In the genomic region with DNA sequence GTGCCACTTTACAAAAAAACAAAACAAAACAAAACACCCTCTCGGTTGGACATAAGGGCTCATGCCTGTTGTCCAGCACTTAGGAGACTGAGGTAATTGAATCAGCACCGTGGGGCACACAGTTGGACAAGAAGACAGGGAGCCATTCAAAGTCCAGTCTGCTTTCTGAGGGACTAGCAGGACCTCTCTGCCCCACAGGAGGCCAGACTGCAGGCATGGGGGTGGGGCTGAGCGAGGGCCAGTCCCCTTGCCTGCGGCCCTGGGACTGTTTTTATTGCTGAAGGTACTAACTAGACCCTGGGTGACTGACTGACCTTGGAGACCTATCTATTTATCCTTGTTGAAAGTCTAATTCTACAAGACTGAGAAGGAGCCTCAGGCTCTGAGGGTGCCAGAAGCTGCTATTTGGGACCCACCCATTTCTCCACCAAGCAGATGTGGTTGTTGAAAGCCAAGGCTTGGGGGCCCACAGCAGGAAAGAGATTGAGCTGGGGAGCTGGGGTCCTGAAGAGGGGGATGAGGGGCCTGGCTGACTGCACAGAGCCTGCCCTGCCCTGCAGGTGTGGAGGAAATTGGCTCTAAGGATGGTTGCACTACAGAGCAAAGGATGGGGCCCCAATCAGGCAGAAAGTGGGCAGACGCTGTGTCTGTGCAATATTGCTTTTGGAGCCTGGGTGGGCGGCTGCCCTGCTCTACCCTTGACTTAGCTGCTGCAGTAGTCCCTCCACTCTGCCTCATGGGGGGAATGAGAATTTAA, we compare ENCODE assay signal across 10 mouse cellular contexts.
A peak's percentile ranks its signal among the peaks of the same experiment; 100 is the strongest.
DNase-seq lines count a peak whose midpoint lies in the region; TF ChIP-seq lines count a peak whose summit lies in the region.
"Had no signal": no experiment of that assay in that cellular context is flagged by ENCODE, and none has a peak within 500 bp of the region (broad histone marks: within the 10 kb centered on the region; RNA-seq: fewer than 3 reads in every experiment).

No protein-coding gene starts in this region.

- intact Hi-C loops in gastrocnemius, adult 2 months (cut with DNase I) = no loop called here
- intact Hi-C loops in gastrocnemius, postnatal 14 days (cut with DNase I; ENCODE audit: low total_unique reads) = no loop called here

- no peak for DNase-seq in gastrocnemius, adult 2 months
- no peak for DNase-seq in gastrocnemius, postnatal 14 days
- peak; percentile 42 for DNase-seq in ovary, postnatal 36 days (ENCODE audit: low spot score)
- DNase-seq in ovary, postnatal 14 days (ENCODE audit: low spot score) = no peak
- peak; percentile 40 for DNase-seq in kidney, postnatal 14 days
- peak; percentile 57 for DNase-seq in thymus, postnatal 25 days
- DNase-seq in natural killer cell, adult 2 months (ENCODE audit: low spot score in 2 of 2) = no peak
- no peak for DNase-seq in frontal cortex, postnatal 14 days (ENCODE audit: low spot score in 2 of 2)

- no peak overlapping the region for H3K4me3 ChIP-seq in gastrocnemius, adult 2 months
- H3K4me3 ChIP-seq: hindbrain, embryonic 15.5 days had no signal

- TF ChIP-seq CTCF in gastrocnemius, adult 2 months (IDR thresholded peaks at IDR 0.05) = no peak

- H3K27ac ChIP-seq in gastrocnemius, adult 2 months = peak overlapping the region; percentile 29; the same call in 1 of the 2 replicates
- H3K27ac ChIP-seq: hindbrain, embryonic 15.5 days; macrophage had no signal

Comparison
In these comparisons a context has a peak if more than half of its experiments do, and no peak if none do; other contexts are left out.
1. DNase-seq: peak in ovary, postnatal 36 days (single experiment), kidney, postnatal 14 days (single experiment) and thymus, postnatal 25 days (single experiment); none in gastrocnemius, adult 2 months (single experiment), gastrocnemius, postnatal 14 days (single experiment), ovary, postnatal 14 days (single experiment), natural killer cell, adult 2 months (0 of 2) and frontal cortex, postnatal 14 days (0 of 2).